Mouse (Mus musculus): ENCODE data around the gene Gsto1. TPM values are rescaled to one million over a fixed set of nuclear protein-coding genes. Genes with fewer than 3 reads are reported as not detected.
A peak's percentile ranks its signal among the peaks of the same experiment; 100 is the strongest.
"Not testable (repeated sequence)": the region's sequence is repeated elsewhere in the genome, so short reads cannot be mapped to it uniquely, and the experiment has no call there.

Gsto1 gene
- total RNA-seq (2021) (100 to 1,000 TPM; 111 to 151 TPM), polyA plus RNA-seq (2012; rRNA removed) (64.5 and 72.3 TPM in 2 replicates)
- long read RNA-seq, transcript Gsto1-201 (6 exons, 1,182 nt), result major isoform, 54 of 58 reads
- long read RNA-seq, partial matches to known transcripts, result 2 of 58 reads
- long read RNA-seq, other reads (novel, unspliced or antisense), result 2 of 58 reads

GRCm38 (mm10) chr19:47854796-47855783, at the start of gene Gsto1:
Gene Gsto1 (plus strand): TSS chr19:47854970.
- peak; percentile 95 for DNase-seq

GRCm38 (mm10) chr19:47812091-47812490, 42.7 kb upstream of the Gsto1 start:
- no peak for DNase-seq

GRCm38 (mm10) chr19:47814721-47815120, 40.0 kb upstream of the Gsto1 start:
- DNase-seq, result no peak

- DNase-seq, result no peak
Measured at GRCm38 (mm10) chr19:47817692-47818091, 37.1 kb upstream of the Gsto1 start.

GRCm38 (mm10) chr19:47820832-47821493, 33.8 kb upstream of the Gsto1 start:
- DNase-seq, result peak; percentile 63

GRCm38 (mm10) chr19:47821494-47821872, 33.3 kb upstream of the Gsto1 start:
- no peak for DNase-seq

GRCm38 (mm10) chr19:47822143-47822796, 32.5 kb upstream of the Gsto1 start:
- no peak for DNase-seq

GRCm38 (mm10) chr19:47824026-47824425, 30.7 kb upstream of the Gsto1 start:
- DNase-seq, result no peak

GRCm38 (mm10) chr19:47829913-47830450, 24.8 kb upstream of the Gsto1 start:
- no peak for DNase-seq

GRCm38 (mm10) chr19:47831111-47831510, 23.7 kb upstream of the Gsto1 start:
- no peak for DNase-seq

GRCm38 (mm10) chr19:47832316-47832715, 22.5 kb upstream of the Gsto1 start:
- no peak for DNase-seq

- DNase-seq, result no peak
Measured at GRCm38 (mm10) chr19:47834614-47835013, 20.2 kb upstream of the Gsto1 start.

- no peak for DNase-seq
Measured at GRCm38 (mm10) chr19:47835776-47836175, 19.0 kb upstream of the Gsto1 start.

GRCm38 (mm10) chr19:47836701-47837526, 17.9 kb upstream of the Gsto1 start:
- peak; percentile 60 for DNase-seq

- DNase-seq, result no peak
Measured at GRCm38 (mm10) chr19:47837527-47837901, 17.3 kb upstream of the Gsto1 start.

GRCm38 (mm10) chr19:47841234-47841633, 13.5 kb upstream of the Gsto1 start:
- not testable (repeated sequence) for DNase-seq

GRCm38 (mm10) chr19:47849735-47850134, 5.0 kb upstream of the Gsto1 start:
- DNase-seq, result no peak

- peak; percentile 13 for DNase-seq
Measured at GRCm38 (mm10) chr19:47852131-47852530, 2.6 kb upstream of the Gsto1 start.

GRCm38 (mm10) chr19:47853053-47853452, 1.7 kb upstream of the Gsto1 start:
- DNase-seq, result no peak

GRCm38 (mm10) chr19:47853951-47854795, 597 bp upstream of the Gsto1 start:
- DNase-seq, result peak; percentile 54

Data from adrenal gland, adult 2 months (tissue).